Mouse (Mus musculus): ENCODE results near the gene Rassf5.

Gene Rassf5

DNA sequence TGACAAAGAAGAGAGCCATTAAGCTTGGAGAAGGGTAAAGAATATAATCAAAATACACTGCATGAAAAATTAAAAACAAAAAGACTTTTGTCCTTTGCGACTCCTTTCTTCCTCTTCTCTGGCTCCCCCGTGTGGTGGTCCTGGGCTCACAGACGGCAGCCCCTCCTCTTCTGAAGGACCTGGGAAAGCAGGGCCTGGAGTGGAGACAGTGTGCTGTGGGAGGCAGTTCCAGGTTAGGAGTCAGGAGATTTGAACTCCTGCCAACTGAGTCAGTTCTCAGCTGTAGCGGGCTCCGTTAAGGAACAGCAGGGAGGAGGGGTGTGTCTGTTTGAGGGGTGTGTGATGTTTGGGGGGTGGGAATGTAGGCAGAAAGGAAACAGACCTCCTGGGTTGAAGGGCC, 37.5 kb downstream of the Rassf5 start:
- DNase-seq: no peak

DNA sequence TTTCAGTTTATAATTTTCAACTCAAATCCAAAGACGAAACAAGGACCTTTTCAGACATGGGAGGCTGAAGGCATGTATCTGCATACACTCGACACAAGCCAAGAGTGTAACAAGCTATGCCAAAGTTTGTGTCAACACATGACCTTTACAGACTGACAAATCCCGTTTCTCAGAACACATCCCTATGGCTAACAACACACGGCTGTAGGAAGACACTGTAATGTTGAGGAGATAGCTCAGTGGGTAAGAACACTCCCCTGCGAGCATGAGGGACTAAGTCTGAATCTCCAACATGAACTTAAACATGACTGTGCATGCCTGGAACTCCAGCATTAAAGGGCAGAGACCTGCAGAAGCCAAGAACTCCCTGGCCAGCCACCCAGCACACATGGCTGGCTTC, 38.7 kb downstream of the Rassf5 start:
- no peak for DNase-seq

DNA sequence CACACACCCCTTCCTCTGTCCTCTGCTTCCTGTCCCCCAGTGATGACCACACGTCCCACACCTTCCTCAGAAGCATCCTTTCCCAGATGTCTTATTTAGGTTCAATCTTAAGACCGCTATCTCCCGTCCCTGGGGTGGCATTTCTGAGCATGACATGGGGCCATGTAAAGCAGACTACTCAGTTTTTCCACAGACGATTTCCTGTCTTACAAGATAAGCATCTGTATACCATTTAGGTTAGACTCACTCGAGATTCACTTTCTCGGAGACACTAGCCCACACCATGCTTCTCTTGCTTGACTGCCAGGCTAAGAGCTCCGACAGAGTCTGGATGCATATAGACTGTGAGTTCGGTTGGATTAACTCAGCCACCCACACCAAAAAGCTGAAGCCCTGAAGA, 40.6 kb downstream of the Rassf5 start:
- DNase-seq: no peak

DNA sequence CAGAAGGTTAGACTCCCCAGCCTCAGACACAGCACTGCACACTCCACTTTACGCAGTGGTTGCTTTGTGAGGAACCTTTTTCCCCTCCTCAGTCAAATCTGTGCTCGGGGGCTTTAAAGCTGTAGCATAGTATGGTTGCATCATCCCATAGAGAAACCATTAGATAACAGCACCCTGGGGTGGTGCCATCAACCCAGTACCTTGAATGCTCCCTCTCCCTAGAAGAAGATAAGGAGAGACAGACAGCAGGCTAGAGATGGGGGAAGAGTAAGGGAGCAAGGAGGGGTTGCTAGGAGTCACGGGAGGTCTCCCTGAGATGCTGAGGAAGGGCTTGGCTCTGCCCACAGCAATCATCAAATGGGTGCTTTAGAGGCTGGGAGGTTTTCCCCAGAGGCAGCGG, 43.7 kb downstream of the Rassf5 start:
- DNase-seq: no peak

DNA sequence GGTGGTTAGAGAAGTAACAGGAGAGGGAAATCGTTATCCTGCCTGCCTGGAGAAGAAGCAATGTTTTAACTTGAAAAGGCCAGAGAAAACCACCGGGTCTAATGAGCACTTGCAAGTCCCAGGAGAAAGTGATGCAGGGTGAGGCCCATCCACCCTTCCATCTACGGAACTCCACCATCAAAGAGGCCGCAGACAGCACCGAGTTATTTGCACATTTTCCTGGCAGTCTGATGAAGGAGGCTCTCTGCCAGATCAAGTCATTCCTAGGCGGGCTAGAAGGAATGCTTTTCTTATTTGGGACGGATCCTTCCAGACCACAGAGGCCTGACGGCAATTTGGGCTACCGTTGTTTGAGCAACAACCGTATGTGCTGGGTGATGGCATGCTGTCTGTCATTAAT, 44.5 kb downstream of the Rassf5 start:
- no peak for DNase-seq

DNA sequence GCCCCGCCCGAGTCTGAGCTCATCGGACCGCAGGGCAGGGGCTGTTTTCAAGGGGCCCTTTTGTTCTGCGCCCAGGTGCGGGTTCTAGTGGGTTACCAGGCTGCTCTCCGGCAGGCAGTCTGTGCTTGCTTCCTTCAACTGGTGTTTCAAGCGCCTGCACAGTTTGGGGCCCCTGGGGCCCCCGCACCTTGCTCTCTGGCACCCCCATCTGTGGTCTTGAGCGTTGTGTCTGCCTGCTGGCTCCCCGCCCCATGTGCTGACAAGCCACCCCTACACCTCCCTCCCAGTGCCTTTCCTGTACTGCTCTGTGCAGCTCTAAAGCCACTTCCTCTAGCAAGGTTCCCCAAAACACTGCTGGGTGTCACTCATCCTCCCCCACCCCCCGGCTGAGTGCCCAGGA, 45.1 kb downstream of the Rassf5 start:
- peak; percentile 98 for DNase-seq

DNA sequence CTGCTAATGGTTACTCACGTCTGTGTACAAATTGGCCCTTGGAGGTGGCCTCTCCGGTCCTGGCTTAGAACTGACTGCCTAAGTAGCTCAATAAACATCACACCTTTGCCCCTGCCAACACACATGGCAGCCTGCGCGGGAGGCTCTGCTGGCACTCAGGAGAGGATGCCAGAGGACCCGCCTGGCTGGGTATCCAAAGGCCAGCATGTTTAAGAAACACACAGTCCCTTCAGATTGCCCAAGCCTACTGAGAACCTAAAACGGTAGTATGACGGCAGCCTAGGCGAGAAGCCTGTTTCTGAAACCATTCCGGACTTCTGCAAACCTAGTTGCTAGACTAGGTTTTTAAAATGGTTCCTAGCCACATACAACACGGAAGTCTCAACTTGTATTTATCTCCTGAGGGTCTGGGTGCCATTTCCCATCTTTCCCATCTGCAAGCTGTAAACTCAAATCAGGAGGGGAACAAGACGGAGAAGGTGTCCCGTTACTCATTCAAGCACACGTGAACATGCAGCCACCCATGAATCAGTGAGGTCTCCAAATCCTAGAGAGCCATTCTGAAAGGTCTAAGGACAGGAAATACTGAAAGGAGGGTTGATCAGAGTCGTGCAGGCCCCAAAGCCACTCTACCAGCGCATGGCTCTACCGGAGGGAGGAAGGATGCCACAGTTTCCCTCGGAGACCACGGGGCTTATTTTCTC, 45.8 kb downstream of the Rassf5 start:
- DNase-seq: no peak

DNA sequence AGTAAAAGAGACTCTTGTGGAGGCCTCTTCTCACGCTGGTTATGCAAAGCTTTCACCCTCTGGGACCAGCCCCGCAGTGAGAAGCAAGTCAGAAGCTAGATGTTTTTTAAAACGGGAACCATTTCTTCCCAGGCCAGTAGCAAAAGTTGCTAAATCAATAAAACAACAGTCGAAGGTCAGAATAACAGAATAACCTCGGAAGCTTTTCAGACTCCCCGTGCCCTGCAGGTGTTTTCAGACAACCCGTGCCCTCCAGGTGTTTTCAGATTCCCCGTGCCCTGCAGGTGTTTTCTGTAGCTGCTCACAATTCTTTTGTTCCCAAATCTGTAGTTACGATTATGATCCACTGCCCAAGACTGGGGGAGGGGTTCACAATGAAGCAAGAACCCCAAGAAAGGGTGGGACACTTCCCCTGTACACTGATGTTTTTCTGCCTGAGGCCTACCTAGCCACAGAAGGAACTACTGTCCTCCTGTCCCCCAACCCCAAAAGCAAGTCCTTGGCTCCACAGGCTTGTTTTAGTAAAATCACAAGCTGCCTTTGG, 46.6 kb downstream of the Rassf5 start:
- DNase-seq: no peak

DNA sequence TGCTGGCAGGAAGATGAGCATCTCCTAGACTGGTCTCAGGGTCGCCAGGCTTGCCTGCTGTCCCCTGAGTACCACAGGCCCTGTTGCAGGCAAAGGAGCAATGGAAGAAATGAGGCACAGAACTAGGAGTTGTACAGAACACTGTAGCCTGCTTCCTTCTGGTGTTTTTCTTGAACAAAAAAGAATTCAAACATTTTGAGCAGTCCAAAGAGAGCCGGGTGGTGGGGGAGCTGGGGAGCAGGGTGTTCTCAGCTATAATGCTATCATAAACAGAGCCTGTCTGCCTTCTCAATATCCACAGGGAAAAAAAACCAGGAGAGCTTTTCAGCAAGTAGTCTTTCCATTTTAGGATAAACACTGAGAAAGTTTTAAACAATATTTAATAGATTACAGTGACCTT, 49.0 kb downstream of the Rassf5 start:
- no peak for DNase-seq

DNA sequence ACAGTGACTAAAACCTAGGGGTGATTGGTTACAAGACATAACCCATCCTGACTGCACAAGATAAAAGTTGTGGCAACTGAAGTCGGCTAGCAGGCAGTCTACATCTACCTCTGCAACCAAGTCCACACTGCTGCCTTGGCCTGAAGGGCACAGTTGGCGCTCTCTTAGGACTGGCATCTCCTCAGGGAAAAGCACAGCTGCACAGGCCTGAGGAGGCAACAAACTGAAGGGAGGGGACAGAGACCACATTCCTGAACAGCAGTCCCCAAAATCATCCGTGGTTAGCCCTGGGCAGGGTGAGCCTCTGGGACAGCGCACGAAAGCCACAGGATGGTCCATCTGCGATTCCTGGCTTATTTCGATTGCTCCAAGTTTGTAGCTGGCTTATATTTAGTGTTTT, 49.4 kb downstream of the Rassf5 start:
- DNase-seq: no peak

DNA sequence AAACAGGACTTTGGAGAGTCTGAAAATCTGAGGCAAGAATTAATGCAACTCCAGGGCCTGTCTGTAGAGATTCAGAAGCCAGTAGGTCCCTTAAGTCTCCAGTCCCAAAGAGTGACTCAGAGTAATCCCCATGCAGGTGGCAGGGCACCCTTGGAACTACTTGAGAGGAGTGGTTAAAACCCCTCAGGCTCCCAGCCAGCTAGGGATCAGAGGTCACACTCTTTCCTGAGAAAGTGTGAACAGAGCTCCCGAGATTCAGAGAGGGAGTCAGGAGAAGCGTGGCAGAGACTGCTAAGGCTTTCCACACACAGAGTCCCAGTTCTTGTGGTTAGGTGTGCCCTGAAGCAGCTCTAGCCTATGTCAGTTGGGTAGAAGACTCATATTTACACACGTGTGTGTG, 51.3 kb downstream of the Rassf5 start:
- no peak for DNase-seq

DNA sequence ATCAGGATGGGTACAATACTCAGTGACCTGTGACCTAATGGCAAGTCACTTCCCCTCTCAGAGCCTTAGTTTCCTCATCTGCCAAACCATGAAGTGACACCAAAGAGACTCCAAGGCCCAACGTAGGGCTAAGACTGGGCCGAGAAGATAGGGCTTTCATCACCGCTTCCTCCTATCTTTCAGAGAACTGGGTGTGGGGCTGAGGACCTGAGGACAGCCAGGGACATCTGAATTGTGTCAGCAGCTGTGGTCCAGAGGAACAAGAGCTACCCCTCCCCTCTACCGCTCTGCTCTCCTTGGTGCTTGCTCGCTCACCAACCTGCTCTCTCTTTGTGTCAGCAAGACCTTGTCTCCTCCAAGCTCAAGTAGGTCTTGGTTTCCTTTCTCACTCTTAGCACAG, 56.4 kb downstream of the Rassf5 start:
- no peak for DNase-seq

DNA sequence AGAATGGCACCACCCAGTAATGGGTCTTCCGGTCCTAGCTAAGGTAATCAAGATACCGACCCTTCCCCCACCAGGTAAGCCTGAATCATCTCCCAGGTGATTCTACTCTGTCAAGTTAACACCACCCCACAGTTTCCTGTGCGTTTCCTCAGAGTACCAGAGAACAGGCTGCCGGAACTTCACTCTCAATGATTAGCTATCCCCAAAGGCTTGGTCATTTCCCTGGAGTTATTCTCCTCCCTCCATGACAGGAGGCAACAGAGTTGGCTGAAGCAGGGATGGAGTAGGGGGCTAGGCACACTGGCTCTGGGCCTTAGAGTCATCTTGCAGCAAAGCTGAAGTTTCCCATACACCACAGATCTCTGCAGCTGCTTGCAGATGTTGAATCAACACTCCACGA, 57.2 kb downstream of the Rassf5 start:
- no peak for DNase-seq

DNA sequence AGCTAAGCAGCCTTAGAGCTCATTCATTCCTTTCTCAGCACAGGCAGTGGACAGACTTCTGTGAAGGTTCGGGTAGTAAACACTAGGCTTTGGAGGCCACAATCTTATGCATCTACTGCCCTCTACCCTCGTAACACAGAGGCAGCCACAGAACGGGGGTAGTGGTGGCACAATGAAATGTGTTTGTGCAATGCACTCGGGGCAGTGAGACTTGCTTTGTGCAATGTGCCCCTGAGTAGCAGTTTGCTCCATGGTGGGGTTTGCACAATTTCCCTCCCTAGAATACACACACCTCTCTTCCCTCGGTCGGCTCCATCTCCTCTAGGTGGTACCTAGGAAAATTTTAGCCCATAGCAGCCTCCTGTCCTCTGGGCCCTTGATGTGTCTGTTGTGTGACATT, 58.1 kb downstream of the Rassf5 start:
- DNase-seq: no peak

DNA sequence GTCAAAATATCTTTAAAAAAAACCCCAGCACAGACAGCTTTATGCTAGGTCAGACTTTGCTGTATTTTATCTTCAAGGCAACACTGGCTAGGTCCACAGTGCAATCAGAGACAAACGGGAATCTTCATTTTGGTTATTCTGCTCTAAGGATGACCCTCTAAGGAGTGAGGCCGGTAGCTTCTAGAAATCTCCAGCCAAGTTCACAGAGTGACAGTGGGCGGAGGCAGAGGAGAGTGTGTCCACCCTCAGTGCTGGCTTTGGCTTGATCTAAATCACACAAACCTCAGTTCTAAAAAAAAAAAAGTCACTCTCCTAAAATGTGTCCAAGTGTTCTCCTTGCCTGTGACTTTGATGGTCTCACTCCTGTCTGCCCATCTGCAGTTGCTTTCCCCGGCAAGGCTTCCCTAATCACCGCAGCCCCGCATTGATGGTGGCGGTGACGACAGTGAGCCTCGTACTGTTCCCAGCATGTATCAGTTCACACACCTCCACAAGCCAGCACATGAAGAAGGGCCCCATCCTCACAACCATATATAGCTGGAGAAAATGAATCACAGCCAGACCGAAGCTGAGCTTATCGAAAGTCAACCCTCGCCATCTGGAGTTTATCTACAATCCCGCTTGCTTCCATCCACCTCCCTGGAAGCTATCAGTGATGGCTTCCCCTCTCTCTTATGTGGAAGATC, 59.1 kb downstream of the Rassf5 start:
- no peak for DNase-seq

DNA sequence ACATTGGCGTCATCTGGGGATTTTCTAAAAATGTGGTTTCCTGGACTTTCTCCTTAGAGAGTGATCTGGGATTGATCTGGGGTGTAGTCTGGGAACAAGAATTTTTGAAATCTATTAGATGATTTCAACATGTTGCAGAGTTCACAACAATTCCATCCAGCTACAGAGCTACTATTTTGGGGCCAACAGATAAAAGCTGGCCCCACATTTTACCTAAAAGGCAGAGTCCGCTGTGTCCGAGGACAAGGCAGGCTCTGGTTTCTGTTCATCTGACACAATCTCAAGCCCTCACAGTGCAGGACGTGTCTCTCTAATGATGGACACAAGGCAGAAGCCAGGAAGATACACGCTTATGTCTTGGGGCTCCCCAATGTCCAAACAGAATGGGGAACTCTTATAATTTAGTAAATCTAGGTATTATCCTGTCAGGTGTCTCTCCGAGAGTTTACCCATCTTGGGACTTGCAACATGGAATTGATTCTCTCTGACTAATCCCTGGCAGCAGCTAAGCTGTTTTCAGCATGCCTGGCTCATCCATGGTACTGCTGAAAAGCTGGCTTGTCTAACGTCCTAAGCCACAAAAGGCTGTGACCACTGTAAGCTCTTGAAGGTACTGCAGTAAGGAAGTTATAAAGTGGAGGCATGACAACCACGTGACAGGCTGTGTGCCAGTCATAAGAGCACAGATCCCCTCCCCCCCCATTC, 60.0 kb downstream of the Rassf5 start:
- no peak for DNase-seq

DNA sequence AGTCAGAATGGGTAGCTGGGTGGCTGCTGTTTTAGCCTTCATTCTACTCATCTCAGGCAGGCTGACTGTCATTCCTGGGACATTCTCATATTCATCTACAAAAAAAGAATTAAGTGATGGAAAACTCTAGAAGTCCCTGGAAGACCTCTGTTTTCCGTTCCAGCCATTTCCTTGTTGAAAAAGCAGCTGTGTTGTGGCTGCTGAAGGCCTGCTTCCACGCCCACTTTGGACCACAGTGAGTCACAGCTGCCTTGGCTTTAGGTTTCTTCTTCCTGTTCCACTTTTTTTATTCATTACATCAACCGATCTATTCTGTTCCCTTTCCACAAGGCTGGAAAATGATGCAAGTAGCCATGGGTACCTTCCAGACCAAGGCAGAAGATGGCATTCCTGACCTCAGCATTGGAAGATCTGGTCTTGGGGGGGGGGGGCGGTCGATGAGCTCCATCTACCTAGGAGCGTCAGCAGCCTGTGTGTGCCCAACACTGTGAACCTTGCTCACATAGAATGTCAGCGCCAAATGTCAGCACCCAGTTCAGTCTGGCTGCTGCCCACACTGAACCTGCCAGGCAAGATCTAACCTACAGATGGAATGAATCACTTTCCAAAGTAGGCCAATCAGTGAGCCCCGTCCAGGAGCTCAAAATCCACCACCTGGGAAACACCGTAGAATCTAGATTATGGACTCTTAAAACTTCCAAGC, 60.7 kb downstream of the Rassf5 start:
- peak; percentile 97 for DNase-seq

DNA sequence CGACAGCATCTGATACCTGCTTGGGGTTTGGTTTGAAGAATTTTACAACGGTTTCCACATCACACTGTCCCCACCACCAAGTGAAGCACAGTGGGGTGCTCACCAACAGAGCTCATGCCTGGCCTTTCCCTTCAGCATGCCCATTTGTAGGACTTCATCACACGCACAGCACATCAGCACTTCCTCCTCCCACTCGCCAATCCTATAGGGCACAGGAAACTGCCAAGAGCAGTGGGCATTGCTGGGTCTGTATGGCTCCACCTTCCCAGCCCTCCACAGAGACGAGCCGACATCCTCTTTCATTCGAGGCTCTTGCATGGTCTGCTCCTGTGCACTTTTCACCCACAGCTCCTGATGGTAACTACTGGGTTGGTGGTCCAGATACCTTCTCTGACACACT, 61.9 kb downstream of the Rassf5 start:
- no peak for DNase-seq

DNA sequence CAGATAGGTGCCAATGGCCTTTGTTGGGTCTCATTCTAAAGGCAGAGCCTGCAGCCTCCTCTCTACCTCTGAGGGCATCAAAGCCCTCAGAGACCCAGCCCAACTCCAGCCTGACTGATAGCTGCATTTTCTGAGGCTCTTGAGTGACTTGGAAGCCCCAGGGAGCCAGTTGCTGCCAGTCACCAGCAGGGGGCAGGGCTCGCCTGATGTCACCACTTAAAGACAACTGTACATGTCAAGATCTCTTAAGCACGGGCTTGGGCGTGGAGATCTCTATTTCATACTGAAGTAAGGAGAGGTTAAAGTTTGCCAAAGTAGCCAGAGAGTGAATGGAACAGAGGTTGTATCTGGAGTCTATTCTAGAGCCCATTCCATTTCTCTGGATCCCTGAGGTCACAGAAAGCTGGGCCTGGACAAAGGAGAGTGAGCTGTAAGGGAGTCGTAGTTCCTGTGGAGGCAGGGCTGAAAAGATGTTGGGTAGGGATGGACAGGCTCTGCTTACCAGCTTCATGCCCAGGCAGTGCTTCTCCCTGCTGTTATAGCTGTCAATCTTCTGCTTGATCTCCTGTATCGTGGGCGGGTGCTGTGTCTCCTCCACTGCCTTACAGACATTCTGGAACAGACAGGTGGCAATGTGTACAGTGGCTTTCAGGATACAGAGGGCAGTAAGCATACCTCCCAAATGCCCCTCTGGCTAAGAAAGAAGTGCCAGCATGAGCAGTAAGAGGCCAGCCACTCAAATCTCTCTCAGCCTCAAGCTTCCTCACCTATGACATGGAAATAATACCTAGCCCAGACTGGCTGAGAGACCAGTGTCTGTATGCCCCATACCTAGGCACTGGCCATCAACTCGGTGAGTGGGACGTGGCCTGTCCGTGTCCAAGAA, 63.2 kb downstream of the Rassf5 start:
- peak; percentile 96 for DNase-seq

DNA sequence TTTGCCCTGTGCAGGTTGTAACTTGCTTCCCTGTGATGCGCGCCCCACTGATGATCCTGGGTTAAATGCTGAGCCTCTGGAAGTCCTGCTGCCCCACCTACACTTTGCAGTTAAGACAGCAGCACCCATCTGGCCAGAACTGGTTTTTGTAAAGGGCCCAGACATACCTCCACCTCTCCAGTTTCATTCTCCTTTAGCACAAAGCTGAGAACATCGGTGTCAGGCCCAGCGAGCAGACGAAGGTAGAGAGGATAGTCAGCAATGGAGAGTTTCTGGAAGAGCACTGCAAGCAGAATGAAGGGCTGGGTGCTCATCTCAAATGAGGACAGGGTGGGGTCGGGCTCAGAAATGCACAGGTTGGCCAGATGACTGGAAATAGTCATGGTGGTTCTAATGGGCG, 64.7 kb downstream of the Rassf5 start:
- DNase-seq: no peak

DNA sequence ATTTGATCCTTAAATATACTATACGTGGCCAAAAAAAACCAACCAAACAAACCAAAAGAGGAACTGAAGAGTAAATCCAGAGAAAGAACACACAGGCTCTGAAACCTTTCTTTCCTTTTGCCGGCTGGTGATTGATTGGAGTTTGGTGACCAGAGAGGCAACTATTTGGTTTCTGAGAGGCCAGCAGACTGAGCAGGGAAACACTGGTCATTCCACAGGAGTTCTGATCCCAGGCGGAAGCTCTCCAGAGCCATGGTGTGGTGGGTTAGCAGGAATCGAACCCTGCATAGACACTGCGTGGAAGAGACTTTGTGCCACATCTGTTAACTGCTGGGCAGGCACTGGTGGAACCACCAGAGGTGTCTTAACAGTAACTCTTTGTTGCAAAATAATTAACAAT, 67.0 kb downstream of the Rassf5 start:
- DNase-seq: no peak

DNA sequence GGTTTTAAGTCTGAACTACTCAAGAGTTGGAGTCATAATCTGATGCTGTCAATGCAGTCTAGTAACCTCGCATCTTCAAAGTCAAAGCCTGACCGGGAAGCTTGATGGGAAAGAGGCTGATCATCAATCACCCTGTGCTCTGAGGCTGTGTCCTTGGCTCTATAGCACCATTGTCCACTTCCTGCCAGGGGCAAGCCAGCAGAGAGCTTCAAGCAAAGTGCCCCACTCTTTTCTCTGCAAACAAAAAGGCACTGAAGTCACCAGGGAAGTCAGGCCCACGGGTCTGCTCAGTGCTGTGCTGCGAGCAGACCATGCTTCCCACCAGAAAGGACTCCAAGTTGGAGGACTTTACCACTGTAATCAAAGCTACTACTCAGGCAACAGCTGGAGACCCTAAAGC, 67.8 kb downstream of the Rassf5 start:
- DNase-seq: no peak

Measured in heart, adult 11 months (tissue).